Mouse (Mus musculus): Measurements from ENCODE around the gene Cln3. TPM values are rescaled to one million over a fixed set of nuclear protein-coding genes. Genes with fewer than 3 reads are reported as not detected.

The Cln3 gene
- 51.0 and 53.4 TPM in 2 replicates for polyA plus RNA-seq (2012; rRNA removed)

GRCm38 (mm10) chr7:126585717-126586116 lies at the start of gene Cln3:
Gene Cln3, minus strand, starts transcription at chr7:126585817.

GRCm38 (mm10) chr7:126630824-126631518 lies 45.4 kb upstream of the Cln3 start, which contains the start of gene Nupr1:
Gene Nupr1, minus strand, starts transcription at chr7:126630861.

GRCm38 (mm10) chr7:126594862-126595561 lies 9.4 kb upstream of the Cln3 start, which contains the start of gene Il27:
Gene Il27, minus strand, starts transcription at chr7:126594941.

GRCm38 (mm10) chr7:126584506-126584977 lies 1.1 kb downstream of the Cln3 start, which contains the start of gene Apobr:
Gene Apobr, plus strand, starts transcription at chr7:126584942.

GRCm38 (mm10) chr7:126566094-126566765 lies 19.4 kb downstream of the Cln3 start, which contains the start of gene Eif3c:
Gene Eif3c, minus strand, starts transcription at chr7:126566411.

Other genes with a start within 250 kb of the Cln3 start
- 1.4 and 1.8 TPM in 2 replicates for gene Lat, start 216.2 kb downstream of the Cln3 start, polyA plus RNA-seq (2012; rRNA removed)
- gene Spns1, start 208.4 kb downstream of the Cln3 start, polyA plus RNA-seq (2012; rRNA removed): 169 and 185 TPM in 2 replicates
- 9.2 and 9.3 TPM in 2 replicates for gene Nfatc2ip, start 189.1 kb downstream of the Cln3 start, polyA plus RNA-seq (2012; rRNA removed)
- 0.09 TPM in 2 replicates for gene Cd19, start 170.9 kb downstream of the Cln3 start, polyA plus RNA-seq (2012; rRNA removed)
- gene Rabep2, start 157.1 kb downstream of the Cln3 start, polyA plus RNA-seq (2012; rRNA removed): 26.3 and 27.6 TPM in 2 replicates
- gene Atp2a1, start 122.7 kb downstream of the Cln3 start, polyA plus RNA-seq (2012; rRNA removed): 0.10 and 20.6 TPM in 2 replicates
- gene Sh2b1, start 110.4 kb downstream of the Cln3 start, polyA plus RNA-seq (2012; rRNA removed): 72.7 and 73.4 TPM in 2 replicates
- gene Tufm, start 98.5 kb downstream of the Cln3 start, polyA plus RNA-seq (2012; rRNA removed): 107 and 112 TPM in 2 replicates
- gene Atxn2l, start 82.4 kb downstream of the Cln3 start, polyA plus RNA-seq (2012; rRNA removed): 132 and 161 TPM in 2 replicates
- gene Eif3c, start 19.4 kb downstream of the Cln3 start, polyA plus RNA-seq (2012; rRNA removed): 114 and 117 TPM in 2 replicates
- gene Apobr, start 875 bp downstream of the Cln3 start, polyA plus RNA-seq (2012; rRNA removed): 0.27 and 0.32 TPM in 2 replicates
- gene Il27, start 9.1 kb upstream of the Cln3 start, polyA plus RNA-seq (2012; rRNA removed): not detected in 2 replicates
- gene Nupr1, start 45.0 kb upstream of the Cln3 start, polyA plus RNA-seq (2012; rRNA removed): 10.0 and 10.4 TPM in 2 replicates
- gene Sgf29, start 63.5 kb upstream of the Cln3 start, polyA plus RNA-seq (2012; rRNA removed): 50.4 and 55.7 TPM in 2 replicates
- 8.5 and 9.5 TPM in 2 replicates for gene Sult1a1, start 90.6 kb upstream of the Cln3 start, polyA plus RNA-seq (2012; rRNA removed)
- gene Bola2, start 109.6 kb upstream of the Cln3 start, polyA plus RNA-seq (2012; rRNA removed): 51.8 and 60.8 TPM in 2 replicates
- gene Slx1b, start 110.0 kb upstream of the Cln3 start, polyA plus RNA-seq (2012; rRNA removed): 41.3 and 45.8 TPM in 2 replicates
- 136 and 144 TPM in 2 replicates for gene Coro1a, start 122.0 kb upstream of the Cln3 start, polyA plus RNA-seq (2012; rRNA removed)
- 247 and 263 TPM in 2 replicates for gene Mapk3, start 173.8 kb upstream of the Cln3 start, polyA plus RNA-seq (2012; rRNA removed)
- gene Gdpd3, start 180.5 kb upstream of the Cln3 start, polyA plus RNA-seq (2012; rRNA removed): 7.9 TPM in 2 replicates
- gene Ypel3, start 191.1 kb upstream of the Cln3 start, polyA plus RNA-seq (2012; rRNA removed): 211 and 214 TPM in 2 replicates
- 1.3 TPM in 2 replicates for gene Tbx6, start 195.7 kb upstream of the Cln3 start, polyA plus RNA-seq (2012; rRNA removed)
- gene Ppp4c, start 206.7 kb upstream of the Cln3 start, polyA plus RNA-seq (2012; rRNA removed): 155 and 157 TPM in 2 replicates
- gene Fam57b, start 211.9 kb upstream of the Cln3 start, polyA plus RNA-seq (2012; rRNA removed): 147 and 196 TPM in 2 replicates
- not detected in 2 replicates for gene 4930451I11Rik, start 245.8 kb upstream of the Cln3 start, polyA plus RNA-seq (2012; rRNA removed)

Data from central nervous system, embryonic 18 days (tissue).